Mouse (Mus musculus) heart, embryonic 10.5 days (tissue): ENCODE measurements around the gene Arf1. TPM values are rescaled to one million over a fixed set of nuclear protein-coding genes. Genes with fewer than 3 reads are reported as not detected.

ENCODE experiments used
- DNase-seq: peaks from one replicate; pipeline ENCODE4 v3.0.0-alpha.2; 2017; ENCODE audit warnings: low spot score
- H3K27ac ChIP-seq: fragments of 300-500 bp; sonication (generic); 2 replicates; pipeline ENCODE4 v1.5.1; 2016; ENCODE audit warnings: mild to moderate bottlenecking
- H3K27me3 ChIP-seq: fragments of 300-500 bp; sonication (generic); 2 replicates; pipeline ENCODE4 v1.6.1; 2016; ENCODE audit warnings: mild to moderate bottlenecking; ENCODE audit not compliant: poor library complexity, insufficient read depth, severe bottlenecking
- H3K36me3 ChIP-seq: fragments of 300-500 bp; sonication (generic); 2 replicates; pipeline ENCODE4 v1.6.1; 2016; ENCODE audit warnings: mild to moderate bottlenecking, moderate library complexity
- H3K4me1 ChIP-seq: fragments of 300-500 bp; sonication (generic); 2 replicates; pipeline ENCODE4 v1.6.1; 2016; ENCODE audit warnings: mild to moderate bottlenecking
- H3K4me3 ChIP-seq: fragments of 300-500 bp; sonication (generic); 2 replicates; pipeline ENCODE4 v1.5.1; 2016; ENCODE audit warnings: mild to moderate bottlenecking, moderate library complexity
- H3K9me3 ChIP-seq: fragments of 300-500 bp; sonication (generic); 2 replicates; pipeline ENCODE4 v1.6.1; 2016; ENCODE audit warnings: mild to moderate bottlenecking, moderate library complexity
- WGBS: fragments of 180-500 bp; shearing (Covaris S2); methylation state at CpG from one replicate; pipeline ENCODE4 v1.1.7; 2016; 5-methylcytosine and 5-hydroxymethylcytosine counted together
- polyA plus RNA-seq: library from polyadenylated mRNA; unstranded; fragments of >200 nt; fragmentation: Nextera tagmentation; extraction: Ambion mirVana; gene quantifications from 2 replicates; pipeline ENCODE4 v1.2.1, GENCODE M21; 2016

Gene Arf1
- polyA plus RNA-seq, 1 experiment from 2014 or later, result 707 TPM

- WGBS, result under 1% methylated on average over 63 of the region's 63 CpGs
- H3K36me3 ChIP-seq, result peaks cover 51% of the 10 kb centered on the region
- no peaks in the 10 kb centered on the region for H3K27me3 ChIP-seq
These were observed 25.7 kb downstream of the Arf1 start, which contains the start of gene Mrpl55 for GRCm38 (mm10) chr11:59202081-59202995. TSS of gene Mrpl55 (plus strand) at chr11:59202486.

GRCm38 (mm10) chr11:59201216-59202002 is 26.7 kb downstream of the Arf1 start:
- Histone ChIP-seq H3K27me3 (no peaks in the 10 kb centered on the region), H3K36me3 (peaks cover 42% of the 10 kb centered on the region), H3K4me1 (peaks cover 12% of the 10 kb centered on the region), H3K9me3 (no peaks in the 10 kb centered on the region), H3K4me3 (peak overlapping the region; percentile 93), H3K27ac (peak overlapping the region; percentile 90)
- 28% methylated on average over 16 of the region's 16 CpGs for WGBS
- DNase-seq, result no peak

More at GRCm38 (mm10) chr11:59202081-59202995, 25.7 kb downstream of the Arf1 start, which contains the start of gene Mrpl55:
- Histone ChIP-seq H3K27ac (peak within 1 kb of the TSS; percentile 90), H3K9me3 (no peaks in the 10 kb centered on the region), H3K4me3 (peak within 1 kb of the TSS; percentile 93), H3K4me1 (peaks cover 12% of the 10 kb centered on the region)
- DNase-seq, result peak; percentile 97

DNA sequence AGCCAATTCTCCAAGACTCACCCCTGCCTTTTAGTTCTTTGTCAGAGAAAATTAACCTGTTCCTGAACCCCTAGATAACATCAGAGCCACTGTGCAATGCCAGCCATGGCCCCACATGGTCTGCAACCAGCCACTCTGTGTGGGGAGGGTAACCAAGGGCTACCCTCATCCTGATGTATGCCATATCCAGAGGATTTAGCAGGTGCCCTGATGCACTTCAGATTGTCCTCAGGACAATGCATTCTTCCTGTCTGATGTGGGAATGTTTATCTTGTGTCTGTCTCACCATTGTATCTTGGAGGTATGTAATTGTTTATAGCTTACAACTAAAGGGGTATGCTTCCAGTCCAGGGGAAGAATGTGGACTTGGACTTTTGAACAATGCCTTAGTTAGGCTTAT is 31.8 kb downstream of the Arf1 start:
- peaks cover 6% of the 10 kb centered on the region for H3K4me1 ChIP-seq
- DNase-seq, result no peak
- no peaks in the 10 kb centered on the region for H3K9me3 ChIP-seq
- peaks cover 18% of the 10 kb centered on the region; the same call in 1 of the 2 replicates for H3K36me3 ChIP-seq
- no peak overlapping the region for H3K4me3 ChIP-seq
- H3K27me3 ChIP-seq, result no peaks in the 10 kb centered on the region; the same call in 1 of the 2 replicates
- no peak overlapping the region for H3K27ac ChIP-seq

DNA sequence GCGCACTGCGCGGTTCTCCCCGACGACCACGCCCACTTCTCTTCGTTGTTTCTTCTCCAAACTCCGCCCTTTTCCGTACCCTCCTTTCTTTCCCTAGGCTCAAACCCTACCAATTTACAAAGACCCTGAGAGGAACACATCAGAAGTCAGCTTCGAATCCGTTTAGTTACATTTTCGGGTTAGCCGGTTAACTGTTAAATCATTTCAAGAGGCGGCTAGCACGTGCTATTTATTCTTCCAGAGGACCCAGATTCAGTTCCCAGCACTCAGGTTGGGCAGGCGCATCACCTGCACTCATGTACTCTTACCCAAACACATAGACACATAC is 36.0 kb downstream of the Arf1 start, which contains the start of gene Guk1:
Guk1 (minus strand) TSS at position 154 of the 328 bp plus-strand sequence.
- 8% methylated on average over 16 of the region's 16 CpGs for whole genome bisulfite sequencing
- 0 out of 2 replicates have a peak, but pooled peaks cover 3% of the 10 kb centered on the region for H3K36me3 ChIP-seq

DNA sequence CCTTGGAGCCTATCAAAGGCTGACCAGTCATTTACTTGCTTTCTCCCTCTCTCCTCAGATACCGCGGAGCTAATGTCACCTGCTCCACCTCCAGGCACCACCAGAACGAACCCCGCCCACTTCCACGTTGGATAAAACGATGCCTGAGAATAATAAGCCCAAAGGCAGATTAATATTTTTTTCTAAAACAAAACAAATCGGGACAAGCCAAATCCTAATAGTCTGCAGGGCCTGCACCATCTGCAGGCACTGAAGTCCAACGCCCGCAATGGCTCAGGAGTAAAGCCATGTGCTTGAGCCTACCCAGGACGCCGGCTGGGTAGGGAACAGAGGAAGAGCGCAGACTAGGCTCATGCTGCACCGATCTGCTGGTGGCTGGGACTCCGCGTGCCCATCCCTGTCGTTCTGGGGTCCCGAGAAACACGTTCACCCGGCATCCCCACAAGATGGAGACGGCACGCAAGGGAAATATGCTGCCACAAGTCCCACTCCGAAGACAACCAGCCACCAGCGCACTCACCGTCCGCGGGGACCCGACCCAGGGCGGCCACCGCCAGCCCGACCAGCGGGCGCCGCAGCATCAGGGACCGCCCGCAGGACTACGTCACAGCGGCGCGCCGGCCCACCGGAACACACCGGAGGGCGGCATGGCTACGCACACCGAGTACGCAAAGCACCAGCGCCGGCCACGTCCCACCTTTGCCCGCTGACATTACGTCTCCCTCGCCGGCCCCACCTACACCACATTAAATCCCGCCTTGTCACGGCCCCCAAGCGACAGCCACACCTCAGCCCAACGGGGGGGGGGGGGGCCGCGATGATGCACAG is 36.6 kb downstream of the Arf1 start:
- no peaks in the 10 kb centered on the region for H3K9me3 ChIP-seq
- H3K27me3 ChIP-seq, result no peaks in the 10 kb centered on the region; the same call in 1 of the 2 replicates
- WGBS, result under 1% methylated on average over 56 of the region's 59 CpGs
- H3K4me3 ChIP-seq, result peak overlapping the region; percentile 78
- peaks cover 8% of the 10 kb centered on the region; the same call in 1 of the 2 replicates for H3K36me3 ChIP-seq
- peak; percentile 97 for DNase-seq
- H3K4me1 ChIP-seq, result peaks cover 26% of the 10 kb centered on the region
- peak overlapping the region; percentile 90 for H3K27ac ChIP-seq

More for the DNA sequence above, 36.0 kb downstream of the Arf1 start, which contains the start of gene Guk1:
- no peak for DNase-seq
- Histone ChIP-seq H3K9me3 (no peaks in the 10 kb centered on the region), H3K27ac (peak within 1 kb of the TSS; percentile 90), H3K4me3 (peak within 1 kb of the TSS; percentile 78), H3K4me1 (peaks cover 26% of the 10 kb centered on the region), H3K27me3 (no peaks in the 10 kb centered on the region; the same call in 1 of the 2 replicates)

GRCm38 (mm10) chr11:59187706-59188105 is 40.4 kb downstream of the Arf1 start:
- H3K27me3 ChIP-seq, result peaks cover 3% of the 10 kb centered on the region
- DNase-seq, result no peak
- H3K27ac ChIP-seq, result no peak overlapping the region
- H3K9me3 ChIP-seq, result no peaks in the 10 kb centered on the region
- peaks cover 40% of the 10 kb centered on the region for H3K4me1 ChIP-seq
- H3K36me3 ChIP-seq, result peaks cover 33% of the 10 kb centered on the region
- no peak overlapping the region for H3K4me3 ChIP-seq
- WGBS, result 77% methylated on average over 6 of the region's 6 CpGs

- Histone ChIP-seq H3K4me3 (no peak overlapping the region), H3K4me1 (peaks cover 39% of the 10 kb centered on the region), H3K27me3 (peaks cover 11% of the 10 kb centered on the region), H3K36me3 (peaks cover 33% of the 10 kb centered on the region), H3K9me3 (no peaks in the 10 kb centered on the region), H3K27ac (no peak overlapping the region)
- no peak for DNase-seq
- 81% methylated on average over 5 of the region's 5 CpGs for WGBS
These were observed 42.6 kb downstream of the Arf1 start for GRCm38 (mm10) chr11:59185490-59185889.

DNA sequence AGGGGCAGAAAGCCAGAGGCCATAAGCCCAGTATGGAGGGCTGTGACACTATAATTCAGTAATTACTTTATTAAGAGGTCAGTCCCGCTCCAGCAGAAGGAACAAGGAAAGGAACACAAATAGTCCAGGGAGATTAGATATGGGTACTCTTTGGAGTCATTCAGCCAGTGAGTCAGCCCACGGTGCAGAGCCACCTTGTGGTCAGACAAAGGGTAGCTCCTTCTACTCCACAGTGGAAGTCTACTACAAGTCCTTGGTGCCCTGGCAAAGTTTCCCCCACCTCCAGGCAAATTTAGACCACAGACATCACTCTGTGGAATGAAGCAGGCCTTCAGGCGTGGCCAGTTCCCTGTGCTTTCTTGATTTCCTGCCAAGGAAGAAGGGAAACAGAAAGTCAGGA is 44.2 kb downstream of the Arf1 start:
- Histone ChIP-seq H3K36me3 (peaks cover 33% of the 10 kb centered on the region), H3K9me3 (no peaks in the 10 kb centered on the region), H3K27ac (peak overlapping the region; percentile 11; the same call in 1 of the 2 replicates), H3K27me3 (peaks cover 24% of the 10 kb centered on the region), H3K4me3 (no peak overlapping the region), H3K4me1 (peaks cover 38% of the 10 kb centered on the region)
- DNase-seq, result no peak
- 24% methylated on average over 3 of the region's 3 CpGs for WGBS

DNA sequence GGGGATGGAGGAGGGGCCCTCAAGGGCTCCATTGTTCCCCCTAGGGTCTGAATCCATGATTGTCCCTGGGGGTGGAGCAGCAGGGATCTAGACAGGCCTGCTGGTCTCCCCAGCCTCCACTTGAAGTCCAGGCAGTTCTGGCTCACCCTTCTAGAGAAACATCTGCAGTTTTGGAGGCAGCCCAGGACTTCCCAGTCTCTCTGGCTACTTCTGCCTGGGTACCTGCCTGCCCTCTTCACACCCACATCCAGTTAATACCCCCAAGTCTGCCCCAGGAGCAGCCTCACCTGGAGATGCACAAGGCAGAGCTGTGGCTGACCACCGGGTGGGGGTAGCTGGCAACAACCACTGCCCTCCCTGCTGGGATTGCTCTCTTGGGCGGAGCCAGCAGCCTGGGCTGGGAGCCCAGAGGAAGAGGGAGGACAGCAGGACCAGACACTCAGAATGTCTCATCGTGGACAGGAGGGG is 45.2 kb downstream of the Arf1 start, which contains the start of gene Gjc2:
Gjc2 (minus strand) TSS at position 350 of the 468 bp plus-strand sequence.
- Histone ChIP-seq H3K4me1 (peaks cover 34% of the 10 kb centered on the region), H3K9me3 (no peaks in the 10 kb centered on the region), H3K4me3 (no peak within 1 kb of the TSS), H3K36me3 (peaks cover 33% of the 10 kb centered on the region), H3K27ac (peak within 1 kb of the TSS; percentile 11), H3K27me3 (peaks cover 33% of the 10 kb centered on the region)
- 50% methylated on average over 3 of the region's 3 CpGs for WGBS
- DNase-seq, result no peak

DNA sequence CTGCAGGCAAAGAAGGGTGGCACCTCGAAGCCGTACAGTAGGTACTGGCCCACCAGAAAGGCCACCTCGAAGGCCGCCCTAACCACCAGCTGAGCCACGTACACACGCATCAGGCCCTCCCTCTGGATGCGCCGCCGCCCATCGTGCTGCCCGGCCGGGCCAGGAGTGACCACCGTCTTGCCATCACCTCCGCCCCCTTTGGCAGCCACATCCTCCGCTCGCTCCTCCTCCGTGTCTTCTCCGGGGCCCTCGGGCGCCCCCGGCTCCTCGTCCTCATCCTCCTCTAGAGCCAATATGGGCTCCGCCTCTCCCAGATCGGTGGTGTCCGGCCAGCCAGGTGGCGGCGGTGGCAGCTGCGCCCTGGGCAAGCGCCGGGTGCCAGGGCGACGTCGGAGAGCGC is 51.1 kb downstream of the Arf1 start:
- H3K27me3 ChIP-seq, result peaks cover 83% of the 10 kb centered on the region
- H3K4me3 ChIP-seq, result peak overlapping the region; percentile 50
- no peaks in the 10 kb centered on the region for H3K36me3 ChIP-seq

DNA sequence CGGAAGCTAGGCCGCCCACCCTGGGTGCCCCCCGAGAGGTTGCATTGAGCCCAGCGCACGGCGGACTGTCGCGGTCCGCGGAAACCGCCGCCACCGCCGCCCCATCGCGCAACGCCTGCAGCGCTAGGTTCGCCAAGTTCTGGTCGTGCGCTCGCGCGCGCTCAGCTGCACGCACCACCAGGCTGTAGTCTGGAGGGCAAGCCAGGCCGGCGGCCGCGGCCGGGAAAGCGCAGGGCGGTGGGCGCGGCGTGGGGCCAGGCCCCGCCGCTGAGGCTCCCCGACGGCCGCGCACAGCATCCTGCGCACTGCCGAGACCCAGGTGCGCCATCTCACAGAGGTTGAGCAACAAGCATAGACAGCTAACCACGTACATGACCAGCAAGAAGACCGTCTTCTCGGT is 51.6 kb downstream of the Arf1 start:
- Histone ChIP-seq H3K27me3 (peaks cover 85% of the 10 kb centered on the region), H3K4me3 (peak overlapping the region; percentile 50), H3K27ac (peak overlapping the region; percentile 18), H3K9me3 (no peaks in the 10 kb centered on the region), H3K36me3 (no peaks in the 10 kb centered on the region), H3K4me1 (peaks cover 25% of the 10 kb centered on the region)
- no peak for DNase-seq
- 3% methylated on average over 48 of the region's 48 CpGs for WGBS

More for the DNA sequence above, 51.1 kb downstream of the Arf1 start:
- Histone ChIP-seq H3K27ac (peak overlapping the region; percentile 18; the same call in 1 of the 2 replicates), H3K4me1 (peaks cover 26% of the 10 kb centered on the region), H3K9me3 (no peaks in the 10 kb centered on the region)
- WGBS, result 8% methylated on average over 34 of the region's 34 CpGs
- no peak for DNase-seq
